Mouse (Mus musculus) liver (tissue): ENCODE results near the gene Cela1.

ENCODE experiments used
- DNase-seq: peaks from one replicate; pipeline ENCODE4 v3.0.0-alpha.2; 2020; ENCODE audit warnings: mixed read lengths

Gene Cela1

GRCm38 (mm10) chr15:100703913-100704312, 16.2 kb upstream of the Cela1 start:
- DNase-seq: no peak

- peak; percentile 27 for DNase-seq
Measured at GRCm38 (mm10) chr15:100701856-100702255, 14.1 kb upstream of the Cela1 start.

- no peak for DNase-seq
Measured at GRCm38 (mm10) chr15:100701108-100701507, 13.4 kb upstream of the Cela1 start.

GRCm38 (mm10) chr15:100700424-100700823, 12.7 kb upstream of the Cela1 start:
- no peak for DNase-seq

GRCm38 (mm10) chr15:100699386-100699785, 11.7 kb upstream of the Cela1 start:
- DNase-seq: peak; percentile 33

- no peak for DNase-seq
Measured at GRCm38 (mm10) chr15:100698078-100698477, 10.4 kb upstream of the Cela1 start.

- DNase-seq: no peak
Measured at GRCm38 (mm10) chr15:100694406-100694805, 6.7 kb upstream of the Cela1 start.

GRCm38 (mm10) chr15:100691990-100692389, 4.3 kb upstream of the Cela1 start:
- DNase-seq: no peak

- DNase-seq: peak; percentile 58
Measured at GRCm38 (mm10) chr15:100686989-100687388, 732 bp downstream of the Cela1 start.

- DNase-seq: no peak
Measured at GRCm38 (mm10) chr15:100686434-100686833, 1.3 kb downstream of the Cela1 start.

- DNase-seq: peak; percentile 61
Measured at GRCm38 (mm10) chr15:100685849-100686248, 1.9 kb downstream of the Cela1 start.

- peak; percentile 79 for DNase-seq
Measured at GRCm38 (mm10) chr15:100685255-100685654, 2.5 kb downstream of the Cela1 start.

GRCm38 (mm10) chr15:100684450-100684849, 3.3 kb downstream of the Cela1 start:
- DNase-seq: no peak

GRCm38 (mm10) chr15:100683041-100683440, 4.7 kb downstream of the Cela1 start:
- peak; percentile 85 for DNase-seq

GRCm38 (mm10) chr15:100681770-100682169, 6.0 kb downstream of the Cela1 start:
- no peak for DNase-seq

- DNase-seq: no peak
Measured at GRCm38 (mm10) chr15:100680381-100680780, 7.3 kb downstream of the Cela1 start.

GRCm38 (mm10) chr15:100679005-100679404, 8.7 kb downstream of the Cela1 start:
- DNase-seq: peak; percentile 46

GRCm38 (mm10) chr15:100678581-100678980, 9.1 kb downstream of the Cela1 start:
- DNase-seq: no peak

- no peak for DNase-seq
Measured at GRCm38 (mm10) chr15:100677675-100678074, 10.0 kb downstream of the Cela1 start.

GRCm38 (mm10) chr15:100676521-100676920, 11.2 kb downstream of the Cela1 start:
- DNase-seq: no peak

- no peak for DNase-seq
Measured at GRCm38 (mm10) chr15:100675486-100675885, 12.2 kb downstream of the Cela1 start.

GRCm38 (mm10) chr15:100674566-100674965, 13.2 kb downstream of the Cela1 start:
- no peak for DNase-seq

- peak; percentile 79 for DNase-seq
Measured at GRCm38 (mm10) chr15:100673585-100674391, 13.9 kb downstream of the Cela1 start.

GRCm38 (mm10) chr15:100670833-100671232, 16.9 kb downstream of the Cela1 start:
- DNase-seq: no peak

GRCm38 (mm10) chr15:100670004-100670403, 17.7 kb downstream of the Cela1 start:
- DNase-seq: no peak
